9 mouse cellular contexts compared by ENCODE assay signal in genomic region chr5:30914849-30915248, GRCm38 (mm10). TPM values are rescaled to one million over a fixed set of nuclear protein-coding genes. Genes with fewer than 3 reads are reported as not detected.
DNase-seq lines count a peak whose midpoint lies in the region; ATAC-seq and TF ChIP-seq lines count a peak whose summit lies in the region.
"Had no signal": no experiment of that assay in that cellular context is flagged by ENCODE, and none has a peak within 500 bp of the region (broad histone marks: within the 10 kb centered on the region; RNA-seq: fewer than 3 reads in every experiment).

No protein-coding gene starts in this region.

- H3K9ac ChIP-seq in intestine, postnatal 0 days (ENCODE audit: low read depth, low read length) = peak overlapping the region; percentile 62; the same call in 1 of the 2 replicates

- no peak for TF ChIP-seq POLR2A in spleen, adult 2 months (IDR thresholded peaks at IDR 0.05; ENCODE audit: low read depth, low read length)
- TF ChIP-seq POLR2A in small intestine, adult 2 months (IDR thresholded peaks at IDR 0.05; ENCODE audit: low read depth, low read length) = no peak

- H3K36me3 ChIP-seq in spleen, adult 2 months (ENCODE audit: control insufficient read depth, insufficient read depth, low read length) = no peaks in the 10 kb centered on the region
- peaks cover 25% of the 10 kb centered on the region for H3K36me3 ChIP-seq in intestine, postnatal 0 days (ENCODE audit: control insufficient read depth, insufficient read depth)
- H3K36me3 ChIP-seq in small intestine, adult 2 months (ENCODE audit: control insufficient read depth, insufficient read depth, low read length) = no peaks in the 10 kb centered on the region; the same call in 1 of the 2 replicates

- H3K27ac ChIP-seq in spleen, adult 2 months (ENCODE audit: insufficient read depth, low read length) = peak overlapping the region; percentile 65; the same call in 1 of the 2 replicates
- H3K27ac ChIP-seq in intestine, postnatal 0 days (ENCODE audit: low read depth, low read length) = 0 out of 2 replicates have a peak overlapping the region, but pooled peaks have one; percentile 75
- peak overlapping the region; percentile 24 for H3K27ac ChIP-seq in small intestine, adult 2 months (ENCODE audit: insufficient read depth, low read depth, low read length)

- no peaks in the 10 kb centered on the region for H3K9me3 ChIP-seq in intestine, postnatal 0 days (ENCODE audit: control insufficient read depth)

- H3K4me2 ChIP-seq in intestine, postnatal 0 days (replicated peaks; ENCODE audit: low read depth) = peak overlapping the region; percentile 63

- intact Hi-C loops in heart, postnatal 14 days (cut with DNase I) = no loop called here
- intact Hi-C loops in left cerebral cortex, postnatal 4 days (cut with DNase I) = no loop called here

- peak overlapping the region; percentile 26 for H3K4me3 ChIP-seq in spleen, adult 2 months (ENCODE audit: extremely low read depth, insufficient read depth, insufficient read length)
- H3K4me3 ChIP-seq in intestine, postnatal 0 days (ENCODE audit: low read depth, low read length) = peak overlapping the region; percentile 44
- H3K4me3 ChIP-seq in small intestine, adult 2 months (ENCODE audit: low read depth, low read length) = peak overlapping the region; percentile 46

- TF ChIP-seq CTCF in spleen, adult 2 months (IDR thresholded peaks at IDR 0.05; ENCODE audit: extremely low read depth, insufficient read depth, insufficient read length, insufficient replicate concordance) = no peak
- no peak for TF ChIP-seq CTCF in intestine, postnatal 0 days (IDR thresholded peaks at IDR 0.05; ENCODE audit: low read depth)
- no peak for TF ChIP-seq CTCF in small intestine, adult 2 months (IDR thresholded peaks at IDR 0.05; ENCODE audit: extremely low read depth, insufficient read length, insufficient replicate concordance, low read depth, low read length)

- DNase-seq in heart, adult 18-20 months = peak; percentile 29 to 36
- no peak for DNase-seq in heart, postnatal 14 days
- no peak for DNase-seq in spleen, adult 2 months (ENCODE audit: low read depth in 1 of 2, low spot score in 2 of 2)
- DNase-seq in spleen, postnatal 14 days (ENCODE audit: low spot score in 2 of 2) = no peak
- DNase-seq in left cerebral cortex, postnatal 4 days = no peak
- DNase-seq: right cerebral cortex, postnatal 4 days had no signal

- no peak for ATAC-seq in intestine, postnatal 0 days
- ATAC-seq in frontal cortex, adult (ENCODE audit: low TSS enrichment) = no peak

- H3K27me3 ChIP-seq in spleen, adult 2 months (ENCODE audit: control insufficient read depth, insufficient read depth, low read length) = no peaks in the 10 kb centered on the region
- H3K27me3 ChIP-seq in intestine, postnatal 0 days (replicated peaks; ENCODE audit: control insufficient read depth, insufficient read depth, low read length) = no peaks in the 10 kb centered on the region
- no peaks in the 10 kb centered on the region for H3K27me3 ChIP-seq in small intestine, adult 2 months (ENCODE audit: control insufficient read depth, insufficient read depth, low read length)

- H3K4me1 ChIP-seq in spleen, adult 2 months (ENCODE audit: control insufficient read depth, insufficient read depth, insufficient read length) = peaks cover 5% of the 10 kb centered on the region; the same call in 1 of the 2 replicates
- H3K4me1 ChIP-seq in intestine, postnatal 0 days (replicated peaks; ENCODE audit: control insufficient read depth, insufficient read depth, low read length) = peaks cover 11% of the 10 kb centered on the region; the same call in 1 of the 2 replicates
- H3K4me1 ChIP-seq in small intestine, adult 2 months (ENCODE audit: control insufficient read depth, insufficient read depth, insufficient read length, low read length) = peaks cover 15% of the 10 kb centered on the region

- WGBS in spleen, adult 2 months = 45% methylated on average over 6 of the region's 6 CpGs
- WGBS in intestine, postnatal 0 days = 60% methylated on average over 6 of the region's 6 CpGs
- 77% methylated on average over 6 of the region's 6 CpGs for WGBS in small intestine, adult 2 months

RNA-seq across cellular contexts. Expression of gene Emilin1, which starts 1.6 kb away (rescaled TPM):
- total RNA-seq in heart, adult 18-20 months (2021) = 10 to 100 TPM; 14.2 to 16.9 TPM
- 10 to 100 TPM; 38.9 to 46.9 TPM for total RNA-seq in heart, postnatal 14 days (2021)
- polyA plus RNA-seq in spleen, adult 2 months (2012; rRNA removed) = 83.9 and 104 TPM in 2 replicates
- polyA plus RNA-seq in intestine, postnatal 0 days (2015; fragmentation: Nextera tagmentation; extraction: Ambion mirVana) = 63.2 and 63.7 TPM in 2 replicates
- 51.8 and 81.9 TPM in 2 replicates for polyA plus RNA-seq in small intestine, adult 2 months (2012; rRNA removed)
- total RNA-seq in left cerebral cortex, postnatal 4 days (2021) = 1 to 10 TPM; 7.0 to 7.9 TPM

RNA-seq across cellular contexts. Expression of gene Khk, which starts 6.4 kb away (rescaled TPM):
- 10 to 100 TPM; 27.1 to 28.5 TPM for total RNA-seq in heart, adult 18-20 months (2021)
- total RNA-seq in heart, postnatal 14 days (2021) = 10 to 100 TPM; 15.4 TPM
- 28.0 and 30.2 TPM in 2 replicates for polyA plus RNA-seq in spleen, adult 2 months (2012; rRNA removed)
- 89.6 and 97.9 TPM in 2 replicates for polyA plus RNA-seq in intestine, postnatal 0 days (2015; fragmentation: Nextera tagmentation; extraction: Ambion mirVana)
- polyA plus RNA-seq in small intestine, adult 2 months (2012; rRNA removed) = 285 and 579 TPM in 2 replicates
- 1 to 10 TPM; 4.7 to 4.8 TPM for total RNA-seq in left cerebral cortex, postnatal 4 days (2021)

RNA-seq across cellular contexts. Expression of gene Ost4, which starts 7.3 kb away (rescaled TPM):
- total RNA-seq in heart, adult 18-20 months (2021) = 100 to 1,000 TPM; 146 to 159 TPM
- 100 to 1,000 TPM; 145 to 146 TPM for total RNA-seq in heart, postnatal 14 days (2021)
- 143 and 161 TPM in 2 replicates for polyA plus RNA-seq in spleen, adult 2 months (2012; rRNA removed)
- 458 and 495 TPM in 2 replicates for polyA plus RNA-seq in intestine, postnatal 0 days (2015; fragmentation: Nextera tagmentation; extraction: Ambion mirVana)
- polyA plus RNA-seq in small intestine, adult 2 months (2012; rRNA removed) = 161 and 211 TPM in 2 replicates
- 100 to 1,000 TPM in 1 of 2 experiments, 10 to 100 TPM in 1; 95.0 to 112 TPM for total RNA-seq in left cerebral cortex, postnatal 4 days (2021)

RNA-seq across cellular contexts. Expression of gene Agbl5, which starts 26.4 kb away (rescaled TPM):
- total RNA-seq in heart, adult 18-20 months (2021) = 1 to 10 TPM; 7.2 to 7.3 TPM
- total RNA-seq in heart, postnatal 14 days (2021) = 1 to 10 TPM; 5.9 to 8.3 TPM
- polyA plus RNA-seq in spleen, adult 2 months (2012; rRNA removed) = 11.6 and 16.1 TPM in 2 replicates
- polyA plus RNA-seq in intestine, postnatal 0 days (2015; fragmentation: Nextera tagmentation; extraction: Ambion mirVana) = 5.5 and 6.5 TPM in 2 replicates
- 4.1 and 10.2 TPM in 2 replicates for polyA plus RNA-seq in small intestine, adult 2 months (2012; rRNA removed)
- total RNA-seq in left cerebral cortex, postnatal 4 days (2021) = 10 to 100 TPM; 48.4 to 52.2 TPM

RNA-seq across cellular contexts. Expression of gene Cgref1, which starts 30.5 kb away (rescaled TPM):
- under 1 TPM; 0.59 to 0.84 TPM for total RNA-seq in heart, adult 18-20 months (2021)
- under 1 TPM; 0.39 to 0.45 TPM for total RNA-seq in heart, postnatal 14 days (2021)
- 0.47 and 0.76 TPM in 2 replicates for polyA plus RNA-seq in spleen, adult 2 months (2012; rRNA removed)
- 535 and 618 TPM in 2 replicates for polyA plus RNA-seq in intestine, postnatal 0 days (2015; fragmentation: Nextera tagmentation; extraction: Ambion mirVana)
- 219 and 481 TPM in 2 replicates for polyA plus RNA-seq in small intestine, adult 2 months (2012; rRNA removed)
- total RNA-seq in left cerebral cortex, postnatal 4 days (2021) = 10 to 100 TPM; 53.9 TPM

Comparison
In these comparisons a context has a peak if more than half of its experiments do, and no peak if none do; other contexts are left out.
1. DNase-seq: peak in heart, adult 18-20 months (2 of 2); none in heart, postnatal 14 days (0 of 2), spleen, adult 2 months (0 of 2), spleen, postnatal 14 days (0 of 2) and left cerebral cortex, postnatal 4 days (single experiment).
2. H3K27ac ChIP-seq: peak in every context shown above with its lines; median percentile 75 in intestine, postnatal 0 days; 65 in spleen, adult 2 months; 24 in small intestine, adult 2 months.
3. Peak in every context shown above with its lines, with median percentiles within 50 percentile points of each other: H3K4me3 ChIP-seq.